Mouse (Mus musculus): ENCODE measurements around the gene Nr3c2. TPM values are rescaled to one million over a fixed set of nuclear protein-coding genes. Genes with fewer than 3 reads are reported as not detected.

Nr3c2 gene
- total RNA-seq, 1 experiment from 2014 or later: 2.3 TPM

DNA sequence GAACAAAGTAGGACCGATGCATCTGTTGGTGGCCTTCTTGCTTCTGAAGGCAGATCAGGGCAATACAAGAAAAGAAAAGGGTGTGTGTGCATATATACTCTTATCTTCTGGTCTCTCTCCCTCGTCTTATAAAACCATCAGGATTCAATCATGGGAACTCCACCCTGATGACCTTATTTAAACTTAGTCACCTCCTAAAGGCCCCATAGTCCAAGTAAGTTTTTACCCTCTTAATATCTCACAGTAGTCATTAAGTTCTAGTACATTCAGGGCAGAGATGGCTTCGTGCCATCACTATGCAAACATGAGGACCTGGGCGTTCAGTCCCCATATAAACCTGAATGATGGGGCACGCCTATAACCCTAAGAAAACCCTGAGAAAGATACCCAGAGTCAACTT, 29.6 kb downstream of the Nr3c2 start:
- no peak for ATAC-seq (replicated peaks; ENCODE audit: insufficient number of reproducible peaks, low FRiP score, low TSS enrichment, poor library complexity, severe bottlenecking)

DNA sequence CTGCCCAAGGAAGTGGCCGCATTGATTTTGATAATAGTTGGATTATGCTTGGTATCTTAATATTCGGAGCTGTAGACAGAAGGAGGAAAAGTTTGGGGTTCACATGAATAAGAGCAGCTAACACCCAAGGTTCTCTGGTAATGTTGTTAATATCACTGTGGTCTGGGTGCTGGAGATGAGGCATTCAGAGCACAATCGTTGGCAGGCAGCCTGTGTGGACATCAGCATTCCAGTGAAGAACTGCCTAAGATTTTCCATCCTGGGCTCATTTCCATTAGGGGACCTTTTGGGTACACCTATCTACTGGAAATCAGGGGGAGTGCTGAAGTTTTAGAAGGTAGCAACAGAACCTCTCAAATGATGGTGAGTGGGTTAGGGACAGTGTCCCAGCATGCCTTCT, 65.8 kb downstream of the Nr3c2 start:
- no peak for ATAC-seq (replicated peaks; ENCODE audit: insufficient number of reproducible peaks, low FRiP score, low TSS enrichment, poor library complexity, severe bottlenecking)

DNA sequence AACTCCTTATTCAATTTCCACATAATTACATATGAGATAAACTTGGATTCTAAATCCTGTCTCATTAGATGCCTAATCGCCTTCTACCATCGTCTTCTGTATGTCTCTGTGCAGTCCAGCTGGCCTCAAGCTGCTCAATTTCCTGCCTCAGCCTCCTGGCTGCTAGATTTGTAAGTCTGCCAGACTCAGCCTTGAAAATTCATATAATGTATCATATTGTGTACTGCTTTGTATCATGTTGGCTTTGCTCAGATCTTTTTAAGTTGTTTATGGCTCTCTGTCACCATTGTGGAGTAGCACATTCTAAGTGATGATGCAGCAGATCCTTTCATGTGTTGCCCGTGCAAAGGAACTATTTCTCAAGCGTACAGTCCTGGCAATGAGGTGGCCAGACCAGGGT, 71.9 kb downstream of the Nr3c2 start:
- ATAC-seq (replicated peaks; ENCODE audit: insufficient number of reproducible peaks, low FRiP score, low TSS enrichment, poor library complexity, severe bottlenecking): no peak

DNA sequence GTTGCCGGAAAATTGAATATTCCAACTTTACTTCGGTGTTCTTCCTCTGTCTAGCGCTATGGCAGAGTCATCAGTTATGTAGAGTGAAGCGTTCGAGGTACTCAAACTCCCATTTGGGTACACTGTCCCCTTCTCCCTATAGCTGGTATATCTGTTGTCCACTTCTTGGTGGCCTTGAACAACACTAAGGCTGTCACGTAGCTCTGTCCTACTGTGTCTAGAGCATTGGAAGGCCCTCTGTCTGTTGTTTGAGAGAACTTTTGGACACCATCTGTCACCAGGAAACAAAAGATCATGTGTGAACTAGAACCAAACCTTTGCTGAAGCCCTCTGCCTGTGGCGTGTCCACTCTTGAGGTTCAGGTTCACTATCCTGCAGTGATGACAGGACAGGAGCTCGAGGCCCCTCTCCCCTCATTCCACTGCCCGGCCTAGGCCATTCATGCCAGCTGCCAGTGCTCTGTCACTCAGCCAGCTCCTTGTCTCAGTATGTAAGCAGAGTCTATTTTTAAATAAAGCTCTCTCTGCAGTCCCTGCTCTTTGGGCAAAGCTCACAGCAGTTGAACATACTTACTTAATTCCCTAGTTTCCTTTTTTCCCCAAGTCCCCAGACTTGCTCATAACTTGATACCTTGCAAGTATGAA, 72.6 kb downstream of the Nr3c2 start:
- ATAC-seq (replicated peaks; ENCODE audit: insufficient number of reproducible peaks, low FRiP score, low TSS enrichment, poor library complexity, severe bottlenecking): no peak

DNA sequence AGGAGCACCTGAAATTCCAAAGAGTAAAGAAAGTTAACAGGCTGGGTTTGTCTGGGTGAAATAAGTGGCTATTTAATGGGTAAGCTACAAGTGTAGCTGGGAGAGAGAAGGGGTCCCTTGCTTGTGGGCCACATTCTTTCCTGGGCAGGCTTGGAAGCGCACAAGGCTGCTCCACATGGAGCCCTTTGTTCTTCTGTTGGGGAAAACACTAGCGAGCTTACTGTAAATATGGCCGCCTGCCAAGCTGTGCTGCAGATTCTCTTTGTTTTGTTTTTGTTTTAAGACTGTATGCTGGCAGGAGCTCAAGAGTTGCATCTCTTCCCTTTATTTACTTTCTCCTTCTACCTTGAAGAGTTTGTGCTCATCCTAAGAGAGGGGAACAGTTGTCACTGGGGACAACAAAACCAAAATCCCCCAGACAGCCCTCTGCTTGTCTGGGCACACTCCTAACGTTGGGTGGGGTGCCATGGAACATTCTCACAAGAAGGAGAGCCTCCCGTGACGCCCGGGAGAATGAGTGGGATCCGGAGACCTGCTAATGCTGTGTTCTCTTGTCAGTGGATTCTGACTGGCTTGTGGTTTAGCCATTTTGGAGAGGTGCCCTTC, 73.8 kb downstream of the Nr3c2 start:
- ATAC-seq (replicated peaks; ENCODE audit: insufficient number of reproducible peaks, low FRiP score, low TSS enrichment, poor library complexity, severe bottlenecking): no peak

DNA sequence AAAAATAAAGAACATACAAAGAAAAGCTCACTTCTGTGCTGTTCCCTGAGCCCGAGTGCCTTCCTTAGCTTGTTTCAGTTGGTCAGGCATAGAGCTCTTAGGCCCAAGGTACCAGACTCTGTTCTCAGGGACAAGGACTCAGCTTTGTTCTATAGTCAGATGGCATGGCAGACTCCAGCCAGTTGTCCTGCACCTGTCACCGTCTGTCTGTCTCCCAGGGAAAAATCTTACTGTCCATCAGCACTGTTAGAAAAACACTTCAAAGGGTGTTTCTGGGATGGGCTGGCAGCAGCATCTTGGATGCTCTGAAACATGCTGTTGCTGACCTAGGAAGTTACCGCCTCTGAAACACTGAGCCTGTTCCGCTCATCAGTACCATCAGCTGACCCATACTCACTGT, 78.7 kb downstream of the Nr3c2 start:
- no peak for ATAC-seq (replicated peaks; ENCODE audit: insufficient number of reproducible peaks, low FRiP score, low TSS enrichment, poor library complexity, severe bottlenecking)

DNA sequence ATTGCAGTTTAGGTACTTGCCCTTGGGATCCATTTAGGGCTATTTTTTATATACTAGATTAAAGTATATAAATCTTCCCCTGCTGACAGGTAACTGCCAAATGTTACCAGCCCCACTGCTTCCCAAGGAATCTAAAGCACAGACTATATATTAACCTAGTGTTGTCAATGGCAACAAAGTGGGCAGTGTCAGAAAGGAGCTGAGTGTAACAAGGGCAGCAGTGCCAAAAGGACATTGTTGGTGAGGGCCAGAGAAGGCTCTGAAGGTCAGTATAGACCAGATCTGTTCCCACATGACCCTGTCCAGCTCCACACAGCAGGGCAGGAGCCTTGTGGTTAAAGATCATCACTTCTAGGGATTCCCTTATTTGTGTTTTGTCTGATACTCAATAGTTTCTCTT, 84.8 kb downstream of the Nr3c2 start:
- no peak for ATAC-seq (replicated peaks; ENCODE audit: insufficient number of reproducible peaks, low FRiP score, low TSS enrichment, poor library complexity, severe bottlenecking)

DNA sequence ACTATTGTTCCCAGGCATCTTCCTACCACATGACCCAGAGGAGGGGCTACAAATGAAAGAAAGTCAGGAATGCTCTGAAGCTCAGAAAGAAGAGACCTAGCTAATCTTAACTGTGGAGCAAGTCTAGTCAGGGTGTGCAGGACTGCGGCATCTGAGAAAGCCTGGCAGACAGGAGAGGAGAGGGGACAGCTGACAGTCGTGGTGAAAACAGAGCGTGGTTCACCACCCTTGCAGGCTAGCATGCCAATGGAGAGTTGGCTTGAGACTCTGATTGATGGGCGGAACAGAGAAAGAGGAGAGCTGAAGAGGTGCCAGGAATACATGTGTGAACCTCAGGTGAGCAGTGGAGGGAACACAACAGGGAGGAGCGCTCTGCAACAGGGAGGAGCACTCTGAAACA, 85.6 kb downstream of the Nr3c2 start:
- no peak for ATAC-seq (replicated peaks; ENCODE audit: insufficient number of reproducible peaks, low FRiP score, low TSS enrichment, poor library complexity, severe bottlenecking)

DNA sequence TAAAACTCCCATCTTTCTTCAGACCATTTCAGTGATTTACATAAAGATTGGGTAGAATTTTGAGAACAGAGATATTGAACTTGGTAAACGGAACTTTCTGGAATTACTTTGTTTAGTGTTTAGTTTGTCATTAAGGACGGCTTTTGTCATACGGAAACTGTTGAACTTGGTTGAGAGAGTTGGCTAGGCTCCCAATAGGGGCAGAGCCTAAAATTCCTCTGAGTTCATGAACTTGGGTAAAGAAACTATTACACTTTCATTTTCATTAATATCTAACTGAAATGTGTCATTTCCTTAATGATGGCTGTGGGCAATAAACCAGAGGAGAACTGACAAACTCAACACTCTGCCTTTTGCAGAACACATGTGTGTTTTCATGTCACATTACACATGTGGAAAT, 88.6 kb downstream of the Nr3c2 start:
- no peak for ATAC-seq (replicated peaks; ENCODE audit: insufficient number of reproducible peaks, low FRiP score, low TSS enrichment, poor library complexity, severe bottlenecking)

DNA sequence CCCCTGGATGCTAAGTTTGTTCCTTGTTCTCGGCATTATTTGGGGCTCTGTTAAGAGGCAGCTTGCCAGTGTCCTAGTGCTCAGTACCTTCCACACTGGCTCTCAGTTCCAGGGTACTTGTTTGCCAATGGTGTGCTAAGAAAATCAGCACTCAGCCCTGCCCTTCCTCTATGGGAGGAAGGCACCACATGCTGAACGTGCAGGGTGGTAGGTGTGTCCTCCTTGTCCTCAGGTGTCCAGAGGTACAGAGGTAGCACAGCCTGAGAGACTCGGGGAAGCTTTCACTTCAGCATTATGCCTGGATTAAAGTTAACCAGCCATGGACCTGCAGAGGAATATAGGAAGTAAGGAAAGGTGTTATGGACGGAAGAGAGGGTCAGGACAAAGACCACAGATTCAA, 99.0 kb downstream of the Nr3c2 start:
- no peak for ATAC-seq (replicated peaks; ENCODE audit: insufficient number of reproducible peaks, low FRiP score, low TSS enrichment, poor library complexity, severe bottlenecking)

DNA sequence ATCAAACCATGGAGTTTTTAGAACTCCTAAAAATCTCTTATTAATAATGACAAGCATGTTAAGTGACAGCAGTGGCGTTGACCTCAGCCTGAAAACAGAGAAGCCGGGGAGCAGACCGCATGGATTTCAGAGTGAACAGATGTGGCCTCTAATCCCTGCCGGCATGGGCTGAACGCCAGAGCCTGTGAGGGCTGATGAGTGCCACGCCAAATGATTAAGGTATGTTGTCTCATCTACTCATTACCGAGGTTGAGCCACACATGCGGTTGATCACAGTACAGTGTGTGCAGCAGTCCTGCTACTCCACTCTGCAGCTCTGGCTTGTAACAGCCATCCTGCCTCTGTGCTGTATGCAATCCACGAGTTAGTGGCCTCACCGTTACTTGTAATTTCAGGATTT, 110.2 kb downstream of the Nr3c2 start:
- no peak for ATAC-seq (replicated peaks; ENCODE audit: insufficient number of reproducible peaks, low FRiP score, low TSS enrichment, poor library complexity, severe bottlenecking)

DNA sequence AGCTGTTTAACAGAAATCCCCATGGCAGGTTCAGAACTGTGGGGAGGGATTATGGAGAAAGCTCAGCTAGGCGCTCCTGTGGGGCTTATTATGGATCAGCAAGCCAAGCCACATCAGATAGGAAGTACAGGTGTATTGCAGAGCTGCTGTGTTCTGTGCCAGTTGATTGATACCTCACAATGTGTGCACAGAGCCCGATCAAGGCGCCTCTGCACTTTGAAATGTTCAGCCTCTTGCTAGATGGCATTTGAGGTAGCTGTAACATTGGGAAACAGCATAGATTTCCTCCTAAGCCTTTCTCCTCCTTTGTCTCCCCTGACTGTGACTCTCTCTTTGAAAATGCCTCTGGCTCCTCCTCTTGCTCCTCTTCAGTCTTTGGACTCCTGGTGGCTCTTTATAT, 112.7 kb downstream of the Nr3c2 start:
- no peak for ATAC-seq (replicated peaks; ENCODE audit: insufficient number of reproducible peaks, low FRiP score, low TSS enrichment, poor library complexity, severe bottlenecking)

DNA sequence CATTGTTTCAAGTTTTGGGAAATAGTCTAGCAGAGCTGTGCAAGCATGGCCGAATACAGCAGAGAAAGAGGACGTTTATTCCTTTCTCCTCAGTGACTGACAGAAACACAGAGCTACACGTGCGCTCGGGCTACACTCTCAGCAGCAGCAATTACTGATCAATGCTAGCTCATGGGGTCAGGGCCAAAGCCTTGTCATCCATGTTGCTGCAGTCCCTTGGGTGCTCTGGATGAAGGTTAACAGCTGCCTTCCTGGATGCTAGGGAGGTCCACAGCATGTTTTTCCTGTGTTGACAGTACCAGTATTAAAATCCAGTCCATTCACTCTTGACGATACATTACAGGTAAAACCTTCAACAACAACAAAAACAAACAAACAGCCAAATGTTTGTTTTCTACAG, 113.4 kb downstream of the Nr3c2 start:
- no peak for ATAC-seq (replicated peaks; ENCODE audit: insufficient number of reproducible peaks, low FRiP score, low TSS enrichment, poor library complexity, severe bottlenecking)

DNA sequence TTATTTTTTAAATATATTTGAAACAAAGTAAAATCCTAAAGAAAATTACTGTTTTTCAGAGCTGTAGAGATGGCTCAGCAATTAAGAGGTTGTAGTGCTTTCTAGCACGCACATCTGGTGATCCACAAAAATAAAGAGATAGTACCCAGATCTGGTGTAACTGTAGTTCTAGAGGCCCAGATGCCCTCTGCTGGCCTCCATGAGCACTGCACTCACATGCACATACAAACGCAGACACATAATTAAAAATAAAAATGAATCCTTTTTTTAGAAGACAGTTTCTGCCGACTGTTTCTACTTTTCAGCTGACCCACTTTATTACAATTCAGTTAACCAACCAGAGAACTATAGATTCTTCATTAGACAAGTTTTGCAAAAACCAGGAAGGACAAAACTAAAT, 117.5 kb downstream of the Nr3c2 start:
- no peak for ATAC-seq (replicated peaks; ENCODE audit: insufficient number of reproducible peaks, low FRiP score, low TSS enrichment, poor library complexity, severe bottlenecking)

DNA sequence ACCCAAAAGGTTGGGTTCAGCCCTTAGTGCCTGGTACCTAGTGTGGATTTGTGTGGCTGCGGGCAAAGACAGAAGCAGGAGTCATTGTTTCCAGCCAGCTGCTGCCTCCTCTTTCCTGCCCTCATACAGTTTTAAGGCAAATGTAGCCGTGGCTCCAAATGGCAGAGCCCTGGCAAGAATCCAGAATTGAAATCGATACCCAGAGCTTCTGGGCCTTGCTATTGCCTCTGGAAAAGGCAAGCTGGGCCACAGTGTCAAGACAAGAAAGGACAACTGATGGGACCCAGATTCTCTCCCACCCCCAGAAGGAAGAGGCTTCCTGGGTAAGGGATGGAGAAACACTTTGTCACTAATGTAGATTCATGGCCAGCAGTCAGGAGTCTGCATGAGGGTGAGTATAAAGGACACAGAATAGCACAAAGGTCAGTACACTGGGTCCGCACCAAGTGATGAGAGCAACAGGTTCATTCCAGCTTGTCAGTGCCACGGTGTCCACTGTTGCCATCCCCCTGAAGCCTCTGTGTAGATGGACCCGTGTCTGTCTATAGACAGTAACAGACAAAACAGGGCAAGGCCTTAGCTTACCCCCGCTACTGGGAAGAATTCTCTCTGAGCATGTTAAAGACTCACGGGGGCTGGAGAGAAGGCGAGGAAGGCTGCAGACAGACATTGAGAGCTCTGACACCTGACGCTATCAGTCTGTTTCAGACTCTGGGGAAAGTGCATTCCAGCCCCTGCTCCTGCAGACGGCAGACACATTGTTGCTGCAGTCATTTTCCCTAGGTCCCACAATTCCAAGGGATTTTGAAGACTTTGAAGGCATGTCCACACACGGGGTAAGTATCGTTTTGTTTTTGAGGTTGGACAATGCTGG, 124.8 kb downstream of the Nr3c2 start:
- ATAC-seq (replicated peaks; ENCODE audit: insufficient number of reproducible peaks, low FRiP score, low TSS enrichment, poor library complexity, severe bottlenecking): no peak

DNA sequence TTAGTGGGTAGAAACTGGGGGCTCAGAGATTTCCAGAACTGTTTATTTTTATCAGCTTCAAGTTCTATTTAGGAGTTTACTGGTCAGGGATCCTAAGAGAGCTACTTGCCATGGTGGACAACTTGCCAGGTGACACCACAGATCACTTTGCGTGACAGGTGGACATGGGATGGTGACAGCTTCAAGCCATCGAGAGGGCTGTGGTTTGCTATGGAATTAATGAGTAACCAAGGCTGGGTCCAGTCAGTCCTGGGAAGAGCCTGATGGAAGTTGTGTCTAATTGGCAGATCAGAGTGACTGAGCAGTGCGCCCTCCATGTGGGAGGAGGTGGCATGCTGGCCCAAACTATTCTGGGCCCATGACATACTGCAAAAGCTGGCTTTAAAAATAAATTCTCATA, 132.0 kb downstream of the Nr3c2 start:
- no peak for ATAC-seq (replicated peaks; ENCODE audit: insufficient number of reproducible peaks, low FRiP score, low TSS enrichment, poor library complexity, severe bottlenecking)

DNA sequence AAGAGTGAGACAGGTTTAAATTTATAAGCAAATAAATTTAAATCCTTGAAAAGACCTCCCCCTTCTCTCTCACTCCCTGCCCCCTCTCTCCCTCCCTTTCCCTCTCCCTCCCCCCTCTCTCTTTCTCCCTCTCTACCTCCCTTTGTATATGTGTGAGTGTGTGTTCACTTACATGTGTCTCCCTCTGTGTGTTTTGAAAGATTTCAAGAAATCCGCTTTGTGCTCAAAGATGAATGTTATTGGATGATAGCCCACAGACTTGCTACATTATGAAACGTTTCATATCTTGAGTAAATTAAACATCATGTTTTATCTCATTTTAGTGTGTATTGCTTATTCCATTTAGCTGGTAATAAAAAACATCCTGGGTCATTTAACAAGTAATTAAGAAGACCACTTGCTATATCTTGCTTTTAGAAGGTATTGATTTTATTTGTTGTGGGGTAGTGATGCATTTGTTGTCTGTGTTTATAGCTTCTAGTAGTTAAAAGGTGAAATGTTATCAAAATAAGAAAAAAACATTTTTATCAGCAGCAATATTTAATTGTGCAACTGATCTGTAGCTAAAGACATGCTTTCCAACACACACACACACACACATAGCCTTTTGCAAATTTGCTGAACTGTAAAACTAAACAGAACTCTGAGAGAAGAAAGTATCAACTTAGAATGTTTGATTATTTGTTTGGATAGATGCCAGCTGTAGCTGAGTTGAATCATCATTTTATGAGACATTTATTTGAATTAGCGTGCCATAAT, 134.6 kb downstream of the Nr3c2 start:
- ATAC-seq (replicated peaks; ENCODE audit: insufficient number of reproducible peaks, low FRiP score, low TSS enrichment, poor library complexity, severe bottlenecking): no peak

DNA sequence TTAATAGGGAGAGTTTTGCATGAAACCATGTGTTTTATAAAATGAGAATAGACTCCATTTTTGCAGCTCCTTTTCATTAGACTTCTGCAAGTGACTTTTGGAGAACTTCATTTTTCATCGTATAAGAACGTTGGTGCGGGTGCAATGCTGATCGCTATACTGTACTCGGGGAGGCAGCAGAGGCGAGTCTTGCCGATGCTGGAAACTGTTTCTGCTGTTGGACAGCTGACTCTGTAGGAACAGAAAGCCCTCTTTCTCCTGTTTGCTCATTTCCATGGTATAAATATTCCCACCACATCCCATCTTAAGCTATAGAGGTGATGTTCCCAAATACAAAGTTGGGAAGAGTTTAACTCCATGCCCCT, 135.2 kb downstream of the Nr3c2 start:
- no peak for ATAC-seq (replicated peaks; ENCODE audit: insufficient number of reproducible peaks, low FRiP score, low TSS enrichment, poor library complexity, severe bottlenecking)

DNA sequence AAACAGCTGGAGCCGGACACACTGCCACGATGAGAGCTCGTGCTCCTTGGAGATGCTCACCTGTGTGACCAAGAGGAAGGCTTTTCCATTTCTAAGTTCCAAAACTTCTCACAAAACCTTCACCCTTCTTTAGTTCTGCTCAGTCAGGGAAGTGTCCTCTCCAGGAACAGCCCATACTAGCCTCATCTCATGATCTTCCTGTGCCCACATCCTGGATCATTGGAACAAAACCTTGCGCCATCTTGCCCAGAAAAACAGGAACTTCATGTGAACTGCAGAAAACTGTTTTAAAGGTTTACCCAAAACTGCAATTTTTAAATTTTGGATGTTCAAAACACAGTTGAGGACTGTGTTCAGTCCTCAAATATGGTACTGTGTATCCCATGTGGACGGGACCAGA, 142.0 kb downstream of the Nr3c2 start:
- no peak for ATAC-seq (replicated peaks; ENCODE audit: insufficient number of reproducible peaks, low FRiP score, low TSS enrichment, poor library complexity, severe bottlenecking)

Measured in monocyte, adult 5-6 weeks (primary cell).